Mouse (Mus musculus): ENCODE data around the gene Kcnip2.
A peak's percentile ranks its signal among the peaks of the same experiment; 100 is the strongest.

Gene Kcnip2

GRCm38 (mm10) chr19:45780350-45780915 lies 35.4 kb downstream of the Kcnip2 start:
- no peak for DNase-seq (ENCODE audit: low spot score)

GRCm38 (mm10) chr19:45775486-45775885 lies 40.4 kb downstream of the Kcnip2 start:
- no peak for DNase-seq (ENCODE audit: low spot score)

GRCm38 (mm10) chr19:45771501-45771900 lies 44.4 kb downstream of the Kcnip2 start:
- DNase-seq (ENCODE audit: low spot score), result no peak

- DNase-seq (ENCODE audit: low spot score), result no peak
These were observed 55.1 kb downstream of the Kcnip2 start for GRCm38 (mm10) chr19:45760810-45761209.

GRCm38 (mm10) chr19:45758671-45759070 lies 57.2 kb downstream of the Kcnip2 start:
- DNase-seq (ENCODE audit: low spot score), result no peak

- DNase-seq (ENCODE audit: low spot score), result no peak
These were observed 62.3 kb downstream of the Kcnip2 start for GRCm38 (mm10) chr19:45753551-45753950.

GRCm38 (mm10) chr19:45751881-45752280 lies 64.0 kb downstream of the Kcnip2 start:
- DNase-seq (ENCODE audit: low spot score), result no peak

GRCm38 (mm10) chr19:45749243-45750043 lies 66.4 kb downstream of the Kcnip2 start, which contains the start of gene Npm3:
Gene Npm3, minus strand, starts transcription at chr19:45749591.
- peak; percentile 73 for DNase-seq (ENCODE audit: low spot score)

- no peak for DNase-seq (ENCODE audit: low spot score)
These were observed 67.1 kb downstream of the Kcnip2 start for GRCm38 (mm10) chr19:45748691-45749242.

- DNase-seq (ENCODE audit: low spot score), result no peak
These were observed 67.7 kb downstream of the Kcnip2 start for GRCm38 (mm10) chr19:45748206-45748605.

- DNase-seq (ENCODE audit: low spot score), result peak; percentile 81
These were observed 68.6 kb downstream of the Kcnip2 start for GRCm38 (mm10) chr19:45747028-45747867.

- DNase-seq (ENCODE audit: low spot score), result peak; percentile 76
These were observed 69.5 kb downstream of the Kcnip2 start for GRCm38 (mm10) chr19:45746153-45747020.

GRCm38 (mm10) chr19:45745344-45746152 lies 70.3 kb downstream of the Kcnip2 start:
- DNase-seq (ENCODE audit: low spot score), result no peak

GRCm38 (mm10) chr19:45743619-45744018 lies 72.2 kb downstream of the Kcnip2 start:
- no peak for DNase-seq (ENCODE audit: low spot score)

- DNase-seq (ENCODE audit: low spot score), result no peak
These were observed 72.8 kb downstream of the Kcnip2 start for GRCm38 (mm10) chr19:45742984-45743575.

GRCm38 (mm10) chr19:45742218-45742983 lies 73.5 kb downstream of the Kcnip2 start, which contains the start of gene Fgf8:
Gene Fgf8, minus strand, starts transcription at chr19:45742915.
- DNase-seq (ENCODE audit: low spot score), result no peak
